Mouse (Mus musculus) urinary bladder, postnatal 25 days (tissue): ENCODE data around the gene Traf4.

Experiments used
- DNase-seq: peaks from one replicate; pipeline ENCODE4 v3.0.0; 2022; ENCODE audit warnings: low spot score

Traf4 gene

GRCm38 (mm10) chr11:78167257-78167959, 2.0 kb upstream of the Traf4 start:
- no peak for DNase-seq

- no peak for DNase-seq
These were observed 1.3 kb upstream of the Traf4 start for GRCm38 (mm10) chr11:78166640-78167039.

- peak; percentile 48 for DNase-seq
These were observed 772 bp upstream of the Traf4 start for GRCm38 (mm10) chr11:78166161-78166560.

GRCm38 (mm10) chr11:78165761-78166109, 346 bp upstream of the Traf4 start:
- DNase-seq = peak; percentile 58

- peak; percentile 27 for DNase-seq
These were observed 825 bp downstream of the Traf4 start for GRCm38 (mm10) chr11:78164604-78164923.

- no peak for DNase-seq
These were observed 1.4 kb downstream of the Traf4 start for GRCm38 (mm10) chr11:78163681-78164603.

- DNase-seq = no peak
These were observed 2.3 kb downstream of the Traf4 start for GRCm38 (mm10) chr11:78163045-78163444.

- DNase-seq = no peak
These were observed 2.9 kb downstream of the Traf4 start for GRCm38 (mm10) chr11:78162504-78162903.

- DNase-seq = no peak
These were observed 3.4 kb downstream of the Traf4 start for GRCm38 (mm10) chr11:78161968-78162367.

- DNase-seq = no peak
These were observed 4.2 kb downstream of the Traf4 start for GRCm38 (mm10) chr11:78161169-78161568.

GRCm38 (mm10) chr11:78160675-78161074, 4.7 kb downstream of the Traf4 start:
- no peak for DNase-seq

- no peak for DNase-seq
These were observed 5.2 kb downstream of the Traf4 start for GRCm38 (mm10) chr11:78160171-78160570.

GRCm38 (mm10) chr11:78159557-78159956, 5.8 kb downstream of the Traf4 start:
- DNase-seq = no peak

GRCm38 (mm10) chr11:78159096-78159495, 6.3 kb downstream of the Traf4 start:
- DNase-seq = peak; percentile 63

GRCm38 (mm10) chr11:78156156-78156699, 9.2 kb downstream of the Traf4 start:
- no peak for DNase-seq

GRCm38 (mm10) chr11:78155674-78156073, 9.7 kb downstream of the Traf4 start:
- no peak for DNase-seq

- DNase-seq = no peak
These were observed 11.6 kb downstream of the Traf4 start for GRCm38 (mm10) chr11:78153778-78154177.

- no peak for DNase-seq
These were observed 12.8 kb downstream of the Traf4 start for GRCm38 (mm10) chr11:78152299-78153231.

- DNase-seq = no peak
These were observed 14.2 kb downstream of the Traf4 start for GRCm38 (mm10) chr11:78151161-78151560.

GRCm38 (mm10) chr11:78146707-78147543, 18.5 kb downstream of the Traf4 start:
- no peak for DNase-seq

- no peak for DNase-seq
These were observed 19.2 kb downstream of the Traf4 start for GRCm38 (mm10) chr11:78146168-78146567.
